Mouse (Mus musculus) spleen, adult 2 months (tissue): ENCODE results near the gene Hibadh. TPM values are rescaled to one million over a fixed set of nuclear protein-coding genes. Genes with fewer than 3 reads are reported as not detected.
"Not testable (repeated sequence)": the region's sequence is repeated elsewhere in the genome, so short reads cannot be mapped to it uniquely, and the experiment has no call there.

ENCODE experiments used
- DNase-seq, 2 experiments: peaks; one replicate each; pipeline versions ENCODE4 v3.0.0 to v3.0.0-alpha.2; 2012 to 2021; ENCODE audit warnings: low spot score in 2 of 2, low read depth in 1 of 2
- H3K27ac ChIP-seq: fragments of 200-500 bp; 2 replicates; pipeline ENCODE4 v1.5.1; 2012; ENCODE audit warnings: low read length, inconsistent platforms; ENCODE audit not compliant: insufficient read depth
- H3K27me3 ChIP-seq: fragments of 200-500 bp; 2 replicates; pipeline ENCODE4 v1.6.1; 2012; ENCODE audit warnings: mild to moderate bottlenecking, moderate library complexity, low read length, inconsistent platforms; ENCODE audit not compliant: control insufficient read depth, insufficient read depth
- H3K36me3 ChIP-seq: fragments of 200-500 bp; 2 replicates; pipeline ENCODE4 v1.6.1; 2012; ENCODE audit warnings: mild to moderate bottlenecking, low read length, inconsistent platforms; ENCODE audit not compliant: control insufficient read depth, insufficient read depth
- H3K4me1 ChIP-seq: fragments of 200-500 bp; 2 replicates; pipeline ENCODE4 v1.6.1; 2011; ENCODE audit warnings: inconsistent platforms; ENCODE audit not compliant: control insufficient read depth, insufficient read depth, insufficient read length
- H3K4me3 ChIP-seq: fragments of 200-500 bp; 2 replicates; pipeline ENCODE4 v1.5.1; 2011; ENCODE audit warnings: mild to moderate bottlenecking, inconsistent platforms; ENCODE audit not compliant: insufficient read depth, insufficient read length; ENCODE audit errors: extremely low read depth
- CTCF ChIP-seq: fragments of 200-500 bp; IDR thresholded peaks from 2 replicates; pipeline ENCODE4 v1.5.1; 2011; ENCODE audit warnings: mild to moderate bottlenecking, inconsistent platforms; ENCODE audit not compliant: insufficient read depth, insufficient read length, insufficient replicate concordance; ENCODE audit errors: extremely low read depth
- POLR2A ChIP-seq: fragments of 200-500 bp; IDR thresholded peaks from 2 replicates; pipeline ENCODE4 v1.6.1; 2011; ENCODE audit warnings: low read depth, low read length, inconsistent platforms
- WGBS: fragments of 180-500 bp; shearing (Covaris S2); methylation state at CpG from one replicate; pipeline ENCODE4 v1.1.7; 2018; 5-methylcytosine and 5-hydroxymethylcytosine counted together
- polyA plus RNA-seq: library from polyadenylated mRNA; depleted of rRNA; stranded (reverse); fragments of >200 nt; gene quantifications from 2 replicates; pipeline ENCODE4 v1.2.3, GENCODE M21; 2012; rRNA removed

The Hibadh gene
- polyA plus RNA-seq = 13.3 and 13.6 TPM in 2 replicates

DNA sequence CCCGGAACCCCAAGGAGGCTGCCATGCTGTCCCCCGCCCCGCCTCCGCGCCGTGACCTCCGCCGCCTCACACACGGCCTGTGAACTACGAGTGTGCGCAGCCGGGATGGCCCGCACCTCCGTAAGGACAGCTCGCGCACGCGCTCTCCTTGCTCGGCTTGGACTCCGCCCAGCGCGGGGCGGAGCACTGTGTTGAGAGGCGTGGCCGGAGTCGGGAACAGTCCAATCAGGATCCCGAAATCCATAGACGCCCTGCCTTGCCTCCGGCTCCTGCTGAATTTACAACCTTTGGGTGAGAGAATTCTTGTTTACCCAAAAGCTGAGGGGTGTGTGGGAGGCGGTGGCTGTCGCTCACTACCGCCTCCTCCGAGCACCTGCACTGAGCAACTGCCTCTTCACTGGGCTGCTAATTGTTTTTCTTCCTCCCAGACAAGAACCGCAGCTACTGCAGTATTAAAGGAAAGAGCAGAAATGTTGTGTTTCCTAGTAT is at the start of gene Hibadh:
Gene Hibadh, minus strand, starts transcription at position 166 of the 489 bp plus-strand sequence.
- H3K27me3 ChIP-seq = no peaks in the 10 kb centered on the region
- peak within 1 kb of the TSS; percentile 70 for H3K27ac ChIP-seq
- no peaks in the 10 kb centered on the region; the same call in 1 of the 2 replicates for H3K36me3 ChIP-seq
- peak within 1 kb of the TSS; percentile 73 for H3K4me3 ChIP-seq
- TF ChIP-seq POLR2A (peak; percentile 87), CTCF (peak; percentile 22; the same call in 1 of the 2 replicates)
- peak; percentile 96 to 97 for DNase-seq
- H3K4me1 ChIP-seq = peaks cover 2% of the 10 kb centered on the region; the same call in 1 of the 2 replicates
- WGBS = under 1% methylated on average over 34 of the region's 34 CpGs

DNA sequence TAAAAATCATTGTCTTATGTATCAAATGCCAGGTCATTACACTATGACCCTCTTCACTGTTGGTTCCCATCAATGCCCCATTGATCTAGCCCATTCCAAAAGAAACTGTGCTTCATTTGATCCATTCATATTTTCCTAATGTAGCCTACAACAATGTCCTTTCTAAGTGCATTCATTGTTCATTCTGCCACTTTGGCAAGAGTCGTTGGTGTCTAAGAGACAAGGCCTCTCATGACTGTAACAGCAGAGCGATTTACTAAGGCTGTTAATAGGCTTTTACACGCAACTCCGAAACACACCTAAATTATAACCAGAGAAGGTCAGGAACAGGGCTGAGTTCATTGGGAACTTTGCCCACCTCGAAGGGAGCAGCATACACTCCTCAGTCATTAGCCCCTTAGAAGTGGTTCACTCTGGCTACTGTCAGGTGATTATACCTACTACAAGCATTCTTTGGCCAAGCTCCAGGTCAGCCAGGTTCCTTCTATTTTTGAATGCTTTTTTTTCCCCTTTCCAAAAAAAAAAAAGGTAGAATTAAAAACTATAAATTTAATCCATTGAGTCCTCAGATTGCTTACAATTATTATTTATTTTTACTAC is 46.8 kb upstream of the Hibadh start:
- H3K4me3 ChIP-seq = no peak overlapping the region
- no peaks in the 10 kb centered on the region for H3K4me1 ChIP-seq
- DNase-seq = no peak
- WGBS = 94% methylated on average over 5 of the region's 5 CpGs
- TF ChIP-seq POLR2A (no peak), CTCF (no peak)
- H3K36me3 ChIP-seq = no peaks in the 10 kb centered on the region
- no peaks in the 10 kb centered on the region for H3K27me3 ChIP-seq
- H3K27ac ChIP-seq = no peak overlapping the region

GRCm38 (mm10) chr6:52682607-52683006 is 42.4 kb upstream of the Hibadh start:
- no peak overlapping the region for H3K27ac ChIP-seq
- no peak overlapping the region for H3K4me3 ChIP-seq
- H3K27me3 ChIP-seq = no peaks in the 10 kb centered on the region
- TF ChIP-seq CTCF (no peak), POLR2A (no peak)
- no peak for DNase-seq
- no peaks in the 10 kb centered on the region for H3K36me3 ChIP-seq
- no peaks in the 10 kb centered on the region; the same call in 1 of the 2 replicates for H3K4me1 ChIP-seq
- WGBS = 82% methylated on average over 3 of the region's 3 CpGs

DNA sequence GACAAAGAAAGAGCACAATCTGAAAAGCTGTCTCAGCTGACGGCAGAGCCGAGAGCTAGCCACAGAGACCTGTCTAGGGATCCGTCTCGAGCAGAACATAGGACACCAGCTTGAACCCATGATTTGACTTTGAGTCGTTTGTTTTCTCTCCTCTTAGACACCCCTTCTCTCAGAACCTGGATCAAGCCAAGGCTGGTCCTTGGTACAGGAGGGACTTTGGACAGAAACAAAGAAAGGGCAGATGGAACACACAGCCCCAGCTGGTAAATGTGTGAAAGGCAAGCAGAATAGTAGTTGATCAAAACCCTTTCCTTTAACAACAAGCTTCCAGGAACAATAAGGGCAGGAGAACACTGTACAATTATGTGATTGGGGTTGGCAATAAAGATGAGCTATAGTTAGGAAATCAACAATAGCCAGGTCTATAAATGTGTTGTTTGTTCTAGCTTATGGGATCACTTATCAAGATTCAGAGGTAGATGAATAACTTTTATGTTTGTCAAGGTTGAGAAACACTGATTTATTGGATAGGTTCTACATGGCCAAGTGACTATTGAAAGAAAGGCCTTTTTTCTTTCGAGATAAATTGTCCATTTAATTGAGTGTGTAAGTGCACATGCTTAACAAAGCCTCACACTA is 41.8 kb upstream of the Hibadh start:
- no peaks in the 10 kb centered on the region for H3K36me3 ChIP-seq
- 94% methylated on average over 6 of the region's 6 CpGs for WGBS

GRCm38 (mm10) chr6:52680458-52681032 is 40.4 kb upstream of the Hibadh start:
- H3K4me3 ChIP-seq = no peak overlapping the region
- WGBS = 77% methylated on average over 8 of the region's 8 CpGs
- no peak for DNase-seq
- no peaks in the 10 kb centered on the region for H3K36me3 ChIP-seq
- TF ChIP-seq POLR2A (no peak), CTCF (no peak)
- H3K27ac ChIP-seq = no peak overlapping the region
- no peaks in the 10 kb centered on the region; the same call in 1 of the 2 replicates for H3K4me1 ChIP-seq
- no peaks in the 10 kb centered on the region; the same call in 1 of the 2 replicates for H3K27me3 ChIP-seq

More for the DNA sequence above, 41.8 kb upstream of the Hibadh start:
- TF ChIP-seq POLR2A (no peak), CTCF (no peak)
- no peak for DNase-seq
- no peak overlapping the region for H3K4me3 ChIP-seq
- no peak overlapping the region for H3K27ac ChIP-seq
- H3K27me3 ChIP-seq = no peaks in the 10 kb centered on the region; the same call in 1 of the 2 replicates
- H3K4me1 ChIP-seq = no peaks in the 10 kb centered on the region; the same call in 1 of the 2 replicates

GRCm38 (mm10) chr6:52679565-52679964 is 39.4 kb upstream of the Hibadh start:
- TF ChIP-seq CTCF (no peak), POLR2A (no peak)
- no peaks in the 10 kb centered on the region; the same call in 1 of the 2 replicates for H3K4me1 ChIP-seq
- no peak for DNase-seq
- no peaks in the 10 kb centered on the region; the same call in 1 of the 2 replicates for H3K27me3 ChIP-seq
- H3K4me3 ChIP-seq = no peak overlapping the region
- H3K36me3 ChIP-seq = no peaks in the 10 kb centered on the region
- H3K27ac ChIP-seq = no peak overlapping the region
- 84% methylated on average over 9 of the region's 9 CpGs for WGBS

DNA sequence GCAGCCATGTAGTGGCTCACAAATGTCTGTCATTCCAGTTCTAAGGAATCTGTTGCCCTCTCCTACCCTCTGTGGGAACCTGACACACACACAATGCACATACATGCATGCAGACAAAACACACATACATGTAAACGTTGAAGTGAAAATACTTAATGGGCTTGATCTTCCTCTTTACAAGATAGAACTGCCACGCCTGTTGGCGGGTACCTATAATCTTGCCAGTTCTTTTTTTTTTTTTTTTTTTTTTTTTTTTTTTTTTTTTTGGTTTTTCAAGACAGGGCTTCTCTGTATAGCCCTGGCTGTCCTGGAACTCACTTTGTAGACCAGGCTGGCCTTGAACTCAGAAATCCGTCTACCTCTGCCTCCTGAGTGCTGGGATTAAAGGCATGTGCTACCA is 37.3 kb upstream of the Hibadh start:
- H3K4me3 ChIP-seq, DNase-seq: not testable (repeated sequence)
- 38% methylated on average over 4 of the region's 4 CpGs for WGBS

More for the DNA sequence above, 37.3 kb upstream of the Hibadh start:
- H3K4me1 ChIP-seq, H3K27me3 ChIP-seq, H3K36me3 ChIP-seq, H3K27ac ChIP-seq: not testable (repeated sequence)
